Mouse (Mus musculus) liver (tissue): ENCODE data around the gene Ssr4.

Source experiments
- DNase-seq: peaks from one replicate; pipeline ENCODE4 v3.0.0-alpha.2; 2020; ENCODE audit warnings: mixed read lengths

Ssr4 gene

GRCm38 (mm10) chrX:73815072-73815471 lies 28.2 kb downstream of the Ssr4 start:
- no peak for DNase-seq

- DNase-seq: no peak
Observed at GRCm38 (mm10) chrX:73816596-73817314, 29.9 kb downstream of the Ssr4 start.

GRCm38 (mm10) chrX:73823747-73824146 lies 36.9 kb downstream of the Ssr4 start:
- no peak for DNase-seq

- peak; percentile 40 for DNase-seq
Observed at GRCm38 (mm10) chrX:73824185-73825151, 37.6 kb downstream of the Ssr4 start, which contains the start of gene Pdzd4. Pdzd4 (minus strand) TSS chrX:73824969.

- DNase-seq: no peak
Observed at GRCm38 (mm10) chrX:73835731-73836130, 48.9 kb downstream of the Ssr4 start.

- DNase-seq: no peak
Observed at GRCm38 (mm10) chrX:73836691-73837090, 49.9 kb downstream of the Ssr4 start.
